Mouse (Mus musculus): ENCODE measurements around the gene Fetub.

GRCm38 (mm10) chr16:22914276-22914675 is 3.9 kb upstream of the Fetub start:
- TF ChIP-seq TAL1 (IDR thresholded peaks at IDR 0.05; ENCODE audit: low read length), result no peak
- no peak for TF ChIP-seq GATA1 (IDR thresholded peaks at IDR 0.05; ENCODE audit: low read length)

All from erythroblast, embryonic 14.5 days (primary cell).